8 mouse cellular contexts compared by ENCODE assay signal in the genomic region with DNA sequence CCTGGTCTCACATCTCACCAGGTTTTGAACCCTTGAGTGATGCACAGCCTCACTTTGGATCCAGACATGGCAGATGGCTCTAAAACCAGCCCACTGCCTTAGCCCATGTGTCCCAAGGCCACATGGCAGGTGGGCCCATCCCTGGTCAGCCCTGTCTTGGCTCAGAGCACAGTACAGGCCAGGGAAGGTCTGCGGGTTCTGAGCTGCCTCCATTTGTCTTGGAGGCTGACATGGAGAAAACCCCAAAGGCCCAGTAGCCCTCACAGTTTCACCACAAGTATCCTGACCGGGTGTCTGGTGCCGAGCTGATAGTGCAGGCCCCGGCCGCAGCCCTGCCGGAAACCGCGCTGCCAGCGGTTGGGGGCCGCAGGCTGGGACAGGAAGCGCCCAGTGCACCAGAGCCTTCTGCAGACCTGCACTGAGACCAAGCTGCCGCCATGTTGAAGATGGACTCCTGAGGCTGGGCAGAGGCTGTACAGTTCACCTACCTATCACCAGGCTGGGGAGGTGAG. TPM values are rescaled to one million over a fixed set of nuclear protein-coding genes. Genes with fewer than 3 reads are reported as not detected.
DNase-seq lines count a peak whose midpoint lies in the region; ATAC-seq and TF ChIP-seq lines count a peak whose summit lies in the region.

No protein-coding gene starts in this region.

- H3K9me3 ChIP-seq in lung, postnatal 0 days (ENCODE audit: low read length), result no peaks in the 10 kb centered on the region
- H3K9me3 ChIP-seq in forebrain, embryonic 16.5 days (ENCODE audit: control insufficient read depth, low read length), result no peaks in the 10 kb centered on the region
- no peaks in the 10 kb centered on the region for H3K9me3 ChIP-seq in liver, embryonic 13.5 days (replicated peaks)
- H3K9me3 ChIP-seq in stomach, embryonic 15.5 days, result no peaks in the 10 kb centered on the region

- ATAC-seq in lung, postnatal 0 days, result no peak
- ATAC-seq in forebrain, embryonic 16.5 days, result peak; percentile 27
- ATAC-seq in liver, embryonic 13.5 days (ENCODE audit: low read depth), result peak; percentile 68
- 0 out of 2 replicates have a peak, but pooled peaks have one; percentile 11 for ATAC-seq in stomach, embryonic 15.5 days (ENCODE audit: insufficient read depth, low FRiP score, low read depth)

- intact Hi-C loops in left cerebral cortex, postnatal 4 days (cut with DNase I), result no loop called here

- TF ChIP-seq CTCF in lung, postnatal 0 days (IDR thresholded peaks at IDR 0.05), result no peak

- no peak for DNase-seq in lung, postnatal 0 days (ENCODE audit: low spot score)
- DNase-seq in lung, postnatal 36 days, result no peak
- DNase-seq in liver, embryonic 13.5 days, result peak; percentile 56
- DNase-seq in thymus, postnatal 0 days (ENCODE audit: low spot score), result no peak
- DNase-seq in left cerebral cortex, postnatal 4 days, result no peak
- no peak for DNase-seq in frontal cortex, postnatal 14 days (ENCODE audit: low spot score in 2 of 2)

- TF ChIP-seq EP300 in lung, postnatal 0 days (IDR thresholded peaks at IDR 0.05), result no peak

- H3K4me2 ChIP-seq in lung, postnatal 0 days (replicated peaks; ENCODE audit: low read depth, low read length), result peak overlapping the region; percentile 45; the same call in 1 of the 2 replicates
- peak overlapping the region; percentile 51 for H3K4me2 ChIP-seq in forebrain, embryonic 16.5 days (ENCODE audit: low read length)
- H3K4me2 ChIP-seq in liver, embryonic 13.5 days, result peak overlapping the region; percentile 63
- peak overlapping the region; percentile 45; the same call in 1 of the 2 replicates for H3K4me2 ChIP-seq in stomach, embryonic 15.5 days

- H3K27ac ChIP-seq in lung, postnatal 0 days (ENCODE audit: low read length), result no peak overlapping the region
- peak overlapping the region; percentile 16; the same call in 1 of the 2 replicates for H3K27ac ChIP-seq in forebrain, embryonic 16.5 days (ENCODE audit: low read length)
- peak overlapping the region; percentile 85 for H3K27ac ChIP-seq in liver, embryonic 13.5 days
- no peak overlapping the region for H3K27ac ChIP-seq in stomach, embryonic 15.5 days

- peak overlapping the region; percentile 23; the same call in 1 of the 2 replicates for H3K9ac ChIP-seq in lung, postnatal 0 days (replicated peaks; ENCODE audit: low read depth)
- peak overlapping the region; percentile 36 for H3K9ac ChIP-seq in forebrain, embryonic 16.5 days (replicated peaks; ENCODE audit: low read depth, low read length)
- H3K9ac ChIP-seq in liver, embryonic 13.5 days, result peak overlapping the region; percentile 46; the same call in 1 of the 2 replicates
- H3K9ac ChIP-seq in stomach, embryonic 15.5 days, result no peak overlapping the region

- H3K4me3 ChIP-seq in lung, postnatal 0 days (ENCODE audit: low read depth, low read length), result no peak overlapping the region
- H3K4me3 ChIP-seq in forebrain, embryonic 16.5 days (replicated peaks; ENCODE audit: low read length), result no peak overlapping the region
- H3K4me3 ChIP-seq in liver, embryonic 13.5 days (replicated peaks), result peak overlapping the region; percentile 35
- no peak overlapping the region for H3K4me3 ChIP-seq in stomach, embryonic 15.5 days (replicated peaks)

- 84% methylated on average over 12 of the region's 12 CpGs for WGBS in lung, postnatal 0 days
- 94% methylated on average over 12 of the region's 12 CpGs for WGBS in forebrain, embryonic 16.5 days
- WGBS in liver, embryonic 13.5 days (ENCODE audit: insufficient replicate concordance), result 20% methylated on average over 12 of the region's 12 CpGs
- WGBS in stomach, embryonic 15.5 days, result 89% methylated on average over 12 of the region's 12 CpGs

- H3K27me3 ChIP-seq in lung, postnatal 0 days (replicated peaks; ENCODE audit: insufficient read depth, low read length), result no peaks in the 10 kb centered on the region
- no peaks in the 10 kb centered on the region for H3K27me3 ChIP-seq in forebrain, embryonic 16.5 days (replicated peaks; ENCODE audit: control insufficient read depth, insufficient read depth, low read length)
- H3K27me3 ChIP-seq in liver, embryonic 13.5 days, result no peaks in the 10 kb centered on the region
- no peaks in the 10 kb centered on the region for H3K27me3 ChIP-seq in stomach, embryonic 15.5 days (replicated peaks)

- H3K36me3 ChIP-seq in lung, postnatal 0 days (ENCODE audit: insufficient read depth, low read length), result peaks cover 22% of the 10 kb centered on the region; the same call in 1 of the 2 replicates
- peaks cover 16% of the 10 kb centered on the region for H3K36me3 ChIP-seq in forebrain, embryonic 16.5 days (ENCODE audit: control insufficient read depth, insufficient read depth)
- peaks cover 31% of the 10 kb centered on the region for H3K36me3 ChIP-seq in liver, embryonic 13.5 days
- H3K36me3 ChIP-seq in stomach, embryonic 15.5 days, result peaks cover 26% of the 10 kb centered on the region

- H3K4me1 ChIP-seq in lung, postnatal 0 days (ENCODE audit: insufficient read depth, low read depth, low read length), result peaks cover 4% of the 10 kb centered on the region; the same call in 1 of the 2 replicates
- H3K4me1 ChIP-seq in forebrain, embryonic 16.5 days (replicated peaks; ENCODE audit: control insufficient read depth, insufficient read depth, low read length), result peaks cover 9% of the 10 kb centered on the region
- peaks cover 55% of the 10 kb centered on the region for H3K4me1 ChIP-seq in liver, embryonic 13.5 days (replicated peaks)
- 0 out of 2 replicates have a peak, but pooled peaks cover 4% of the 10 kb centered on the region for H3K4me1 ChIP-seq in stomach, embryonic 15.5 days

RNA-seq across cellular contexts. Expression of gene Rpn1, which starts 22.4 kb away (rescaled TPM):
- 209 and 226 TPM in 2 replicates for polyA plus RNA-seq in lung, postnatal 0 days (2015; fragmentation: Nextera tagmentation; extraction: Ambion mirVana)
- polyA plus RNA-seq in forebrain, embryonic 16.5 days (2015; fragmentation: Nextera tagmentation; extraction: Ambion mirVana), result 273 and 275 TPM in 2 replicates
- polyA plus RNA-seq in liver, embryonic 13.5 days (2015; fragmentation: Nextera tagmentation; extraction: Ambion mirVana), result 198 and 228 TPM in 2 replicates
- 387 and 458 TPM in 2 replicates for polyA plus RNA-seq in stomach, embryonic 15.5 days (2015; fragmentation: Nextera tagmentation; extraction: Ambion mirVana)
- polyA plus RNA-seq in thymus, postnatal 0 days (2015; fragmentation: Nextera tagmentation; extraction: Ambion mirVana), result 177 and 200 TPM in 2 replicates
- 100 to 1,000 TPM; 186 to 197 TPM for total RNA-seq in left cerebral cortex, postnatal 4 days (2021)

Comparison
In these comparisons a context has a peak if more than half of its experiments do, and no peak if none do; other contexts are left out.
1. H3K27ac ChIP-seq: peak in forebrain, embryonic 16.5 days (single experiment) and liver, embryonic 13.5 days (single experiment); none in lung, postnatal 0 days (single experiment) and stomach, embryonic 15.5 days (single experiment).
2. Peak in every context shown above with its lines, with median percentiles within 50 percentile points of each other: H3K4me2 ChIP-seq.